Mouse (Mus musculus) forebrain, embryonic 14.5 days (tissue): Measurements from ENCODE around the gene Gnb4. TPM values are rescaled to one million over a fixed set of nuclear protein-coding genes. Genes with fewer than 3 reads are reported as not detected.

Experiments used
- ATAC-seq: fragments of 200-750 bp; cut with Nextera tagmentation; 2 replicates; pipeline ENCODE4 v1.8.0; 2017; ENCODE audit warnings: mild to moderate bottlenecking, moderate library complexity
- DNase-seq: peaks from one replicate; pipeline ENCODE4 v3.0.0-alpha.2; 2015; ENCODE audit warnings: low spot score
- H3K27ac ChIP-seq: fragments of 300-500 bp; sonication (generic); 2 replicates; pipeline ENCODE4 v1.5.1; 2014; ENCODE audit warnings: low read depth, mild to moderate bottlenecking, control low read depth, low read length, moderate library complexity
- H3K27me3 ChIP-seq: fragments of 300-500 bp; sonication (generic); replicated peaks from 2 replicates; pipeline ENCODE4 v1.6.1; 2014; ENCODE audit warnings: low read length, control low read depth, mixed read lengths; ENCODE audit not compliant: control insufficient read depth, insufficient read depth
- H3K36me3 ChIP-seq: fragments of 300-500 bp; sonication (generic); 2 replicates; pipeline ENCODE4 v1.6.1; 2014; ENCODE audit warnings: low read length, control low read depth; ENCODE audit not compliant: control insufficient read depth, insufficient read depth
- H3K4me1 ChIP-seq: fragments of 300-500 bp; sonication (generic); 2 replicates; pipeline ENCODE4 v1.6.1; 2014; ENCODE audit warnings: antibody characterized with exemption, low read length, control low read depth; ENCODE audit not compliant: control insufficient read depth, insufficient read depth
- H3K4me2 ChIP-seq: fragments of 300-500 bp; sonication (generic); 2 replicates; pipeline ENCODE4 v1.6.1; 2014; ENCODE audit warnings: mild to moderate bottlenecking, control low read depth, low read length
- H3K4me3 ChIP-seq: fragments of 300-500 bp; sonication (generic); 2 replicates; pipeline ENCODE4 v1.5.1; 2014; ENCODE audit warnings: low read depth, low read length, control low read depth
- H3K9ac ChIP-seq: fragments of 300-500 bp; sonication (generic); 2 replicates; pipeline ENCODE4 v1.6.1; 2014; ENCODE audit warnings: mild to moderate bottlenecking, low read length, control low read depth, moderate library complexity
- H3K9me3 ChIP-seq: fragments of 300-500 bp; sonication (generic); replicated peaks from 2 replicates; pipeline ENCODE4 v1.6.1; 2016; ENCODE audit warnings: low read length, control low read depth, mixed read lengths; ENCODE audit not compliant: control insufficient read depth
- WGBS: fragments of 180-500 bp; shearing (Covaris S2); extraction: QIAGEN DNeasy Blood & Tissue Kit; methylation state at CpG from one replicate; pipeline ENCODE4 v1.1.7; 2014; 5-methylcytosine and 5-hydroxymethylcytosine counted together
- polyA plus RNA-seq: library from polyadenylated mRNA; unstranded; fragments of >200 nt; fragmentation: Nextera tagmentation; extraction: Ambion mirVana; gene quantifications from 2 replicates; pipeline ENCODE4 v1.2.1, GENCODE M21; 2014

Gene Gnb4
- polyA plus RNA-seq, result 73.0 and 81.5 TPM in 2 replicates

DNA sequence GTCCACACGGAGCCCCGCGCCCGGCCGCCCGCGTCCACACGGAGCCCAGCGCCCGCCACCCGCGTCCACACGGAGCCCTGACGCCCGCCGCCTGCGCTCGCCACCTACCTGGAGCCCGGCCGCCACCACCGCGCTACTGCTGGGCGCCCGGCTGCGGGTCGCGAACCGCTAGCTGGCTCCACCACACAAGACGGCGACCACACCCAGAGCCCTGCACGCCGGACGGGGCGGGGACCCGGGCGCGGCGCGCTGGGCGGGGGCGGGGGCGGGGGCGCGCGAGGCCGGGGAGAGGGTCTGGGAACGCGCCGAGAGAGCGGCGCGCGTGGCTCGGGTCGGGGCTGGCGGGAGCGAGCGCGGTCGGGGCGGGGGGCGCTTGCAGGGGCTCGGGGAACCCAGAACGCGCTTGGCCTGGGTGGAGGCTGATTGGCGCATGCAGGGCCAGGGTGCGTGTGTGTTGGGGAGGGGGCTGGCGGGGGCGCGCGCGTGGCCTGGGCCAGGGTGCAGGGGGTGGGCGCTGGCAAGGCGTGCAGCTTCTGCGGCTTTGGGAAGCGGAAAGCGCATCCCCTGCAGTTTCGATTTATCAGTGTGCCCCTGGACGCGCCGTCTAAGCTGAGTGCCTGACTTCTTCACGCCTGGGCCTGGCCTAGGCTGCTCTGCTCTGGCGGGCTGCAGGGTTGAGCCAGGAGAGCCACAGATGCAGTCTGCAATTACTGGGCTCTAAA lies at the start of gene Gnb4:
Gene Gnb4 (minus strand): TSS at position 255 of the 722 bp plus-strand sequence.
- DNase-seq (peak; percentile 78), ATAC-seq (peak; percentile 93)
- Histone ChIP-seq H3K27me3 (no peaks in the 10 kb centered on the region), H3K4me1 (no peaks in the 10 kb centered on the region), H3K9me3 (no peaks in the 10 kb centered on the region), H3K9ac (peak within 1 kb of the TSS; percentile 71), H3K36me3 (no peaks in the 10 kb centered on the region), H3K27ac (peak within 1 kb of the TSS; percentile 39; the same call in 1 of the 2 replicates), H3K4me2 (peak within 1 kb of the TSS; percentile 52), H3K4me3 (peak within 1 kb of the TSS; percentile 61)
- WGBS, result under 1% methylated on average over 49 of the region's 83 CpGs

GRCm38 (mm10) chr3:32661556-32661930 lies 45.2 kb upstream of the Gnb4 start:
- Histone ChIP-seq H3K4me3 (no peak overlapping the region), H3K9me3 (no peaks in the 10 kb centered on the region), H3K27me3 (no peaks in the 10 kb centered on the region), H3K4me2 (no peak overlapping the region), H3K36me3 (no peaks in the 10 kb centered on the region), H3K9ac (no peak overlapping the region), H3K4me1 (no peaks in the 10 kb centered on the region), H3K27ac (no peak overlapping the region)
- no peak for DNase-seq
- WGBS, result 97% methylated on average over 3 of the region's 3 CpGs
- ATAC-seq, result no peak

DNA sequence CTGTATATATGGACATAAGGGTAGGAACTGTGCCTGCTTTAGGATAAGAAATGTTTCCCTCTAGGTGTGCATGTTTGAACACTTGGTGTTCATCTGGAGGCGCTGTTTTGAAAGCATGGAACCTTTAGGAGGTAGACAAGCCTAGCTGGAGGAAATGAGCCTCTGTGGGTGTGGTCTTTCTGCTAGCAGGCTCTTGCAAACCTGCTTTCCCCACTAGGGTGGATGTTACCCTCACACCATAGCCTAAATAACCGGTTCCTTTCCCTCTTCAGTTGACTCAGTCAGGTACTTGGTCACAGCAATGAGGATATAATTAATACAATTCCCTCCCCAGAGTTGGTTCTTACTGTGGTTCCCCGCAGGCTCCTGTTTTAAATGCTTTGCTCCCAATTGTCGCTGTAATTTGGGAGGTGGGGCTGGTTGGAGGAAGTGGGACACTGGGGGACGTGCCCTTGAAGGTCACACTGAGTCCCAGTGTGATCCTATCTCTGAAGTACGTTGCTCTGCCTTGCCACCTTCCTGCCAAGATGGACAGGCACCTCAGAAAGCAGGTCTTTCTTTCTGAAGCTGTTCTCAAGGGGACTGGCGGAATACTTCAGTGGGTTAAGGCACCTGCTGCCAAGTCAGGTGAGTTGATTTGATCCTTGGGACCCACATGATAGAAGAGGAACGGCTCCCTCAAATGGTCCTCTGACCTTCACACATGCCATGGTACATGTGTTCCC lies 44.6 kb upstream of the Gnb4 start:
- ATAC-seq, result no peak
- H3K27ac ChIP-seq, result no peak overlapping the region

DNA sequence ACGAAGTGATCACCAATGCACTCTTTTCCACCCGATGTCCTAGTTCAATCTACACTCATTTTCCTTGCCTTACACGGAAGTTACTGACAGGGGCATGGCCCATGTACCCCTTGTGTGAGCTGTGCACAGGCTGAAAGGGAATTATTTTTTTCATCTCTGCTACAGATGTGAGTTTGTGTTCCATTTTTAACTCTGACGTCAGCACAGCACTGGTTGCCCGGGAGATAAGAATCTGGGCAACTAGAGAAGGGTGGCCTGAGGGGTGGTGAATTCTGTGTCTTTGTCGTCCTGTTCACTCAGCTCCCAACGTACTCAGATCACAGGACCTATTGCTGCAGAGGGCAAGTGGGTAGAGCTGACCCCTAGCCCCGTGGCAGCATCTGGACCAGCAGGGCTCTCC lies 43.9 kb upstream of the Gnb4 start:
- no peak overlapping the region for H3K4me2 ChIP-seq
- ATAC-seq, result 0 out of 2 replicates have a peak, but pooled peaks have one; percentile 20
- no peaks in the 10 kb centered on the region for H3K9me3 ChIP-seq
- H3K27ac ChIP-seq, result no peak overlapping the region
- no peak overlapping the region for H3K9ac ChIP-seq
- H3K4me3 ChIP-seq, result no peak overlapping the region
- WGBS, result 71% methylated on average over 8 of the region's 8 CpGs
- H3K27me3 ChIP-seq, result no peaks in the 10 kb centered on the region
- no peak for DNase-seq
- H3K36me3 ChIP-seq, result no peaks in the 10 kb centered on the region
- no peaks in the 10 kb centered on the region for H3K4me1 ChIP-seq

More for the DNA sequence above, 44.6 kb upstream of the Gnb4 start:
- no peak overlapping the region for H3K9ac ChIP-seq
- H3K4me2 ChIP-seq, result no peak overlapping the region
- H3K36me3 ChIP-seq, result no peaks in the 10 kb centered on the region
- no peaks in the 10 kb centered on the region for H3K4me1 ChIP-seq
- no peak overlapping the region for H3K4me3 ChIP-seq
- no peaks in the 10 kb centered on the region for H3K9me3 ChIP-seq
- WGBS, result 72% methylated on average over 8 of the region's 8 CpGs
- H3K27me3 ChIP-seq, result no peaks in the 10 kb centered on the region
- DNase-seq, result no peak

DNA sequence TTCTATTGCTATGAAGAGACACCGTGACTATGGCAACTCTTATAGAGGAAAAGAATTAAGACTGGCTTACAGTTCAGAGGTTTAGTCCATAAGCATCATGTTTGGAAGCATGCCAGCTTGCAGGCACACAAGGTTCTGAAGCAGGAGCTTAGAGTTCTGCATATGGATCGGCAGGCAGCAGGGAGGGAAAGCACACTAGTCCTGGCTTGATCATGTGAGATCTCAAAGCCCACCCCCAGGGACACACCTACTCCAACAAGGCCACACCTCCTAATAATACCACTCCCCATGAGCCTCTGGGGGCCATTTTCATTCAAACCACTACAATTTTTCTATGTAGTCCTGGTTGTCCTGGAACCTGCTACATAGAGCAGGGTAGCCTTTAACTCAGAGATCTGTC lies 43.1 kb upstream of the Gnb4 start:
- H3K9ac ChIP-seq, result no peak overlapping the region
- no peaks in the 10 kb centered on the region for H3K36me3 ChIP-seq
- 81% methylated on average over 2 of the region's 2 CpGs for WGBS
- no peak overlapping the region for H3K4me3 ChIP-seq
- no peak overlapping the region for H3K4me2 ChIP-seq
- H3K27me3 ChIP-seq, result no peaks in the 10 kb centered on the region
- H3K4me1 ChIP-seq, result no peaks in the 10 kb centered on the region
- no peak overlapping the region for H3K27ac ChIP-seq
- ATAC-seq, result no peak
- no peaks in the 10 kb centered on the region for H3K9me3 ChIP-seq
- DNase-seq, result no peak

DNA sequence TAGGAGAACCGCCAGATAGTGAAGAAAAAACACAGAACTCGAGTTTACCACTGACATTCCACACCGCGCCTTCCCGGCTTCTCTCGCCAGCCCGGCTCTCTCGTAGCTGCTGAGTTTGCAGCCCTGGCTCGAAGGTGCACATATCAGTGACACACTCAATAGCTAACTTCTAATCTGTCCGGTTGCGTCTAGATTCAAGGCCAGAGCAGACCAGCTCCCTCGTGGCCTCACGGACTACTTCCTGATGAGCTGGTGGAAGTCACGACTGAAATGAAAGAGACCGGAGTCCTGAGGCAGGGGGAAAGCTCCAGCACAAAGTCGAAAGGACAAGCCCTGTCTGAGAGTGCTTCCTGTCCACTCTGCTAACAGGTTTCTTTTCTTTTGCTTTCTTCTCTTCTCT lies 42.4 kb upstream of the Gnb4 start:
- H3K4me2 ChIP-seq, result no peak overlapping the region
- no peaks in the 10 kb centered on the region for H3K9me3 ChIP-seq
- no peak for ATAC-seq

DNA sequence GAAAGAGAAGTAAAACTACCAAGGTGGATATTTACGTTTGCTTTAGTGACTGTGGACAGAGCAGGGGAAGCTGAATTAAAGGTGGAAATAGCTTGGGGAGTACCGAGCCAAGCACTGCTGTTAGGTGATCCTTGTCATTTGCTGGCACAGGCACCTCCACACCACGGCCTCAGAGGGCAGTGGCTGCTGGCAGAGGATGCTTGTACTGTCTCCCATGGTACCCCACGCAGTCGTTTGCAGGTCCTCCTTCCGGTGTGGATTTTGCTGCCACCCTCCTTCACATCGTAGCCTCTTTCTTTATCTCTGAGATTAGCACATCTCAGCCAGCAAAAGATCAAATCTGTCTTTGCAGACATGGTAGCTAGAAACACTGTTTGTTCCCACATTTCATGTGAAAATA lies 42.0 kb upstream of the Gnb4 start:
- Histone ChIP-seq H3K4me1 (no peaks in the 10 kb centered on the region), H3K9me3 (no peaks in the 10 kb centered on the region), H3K27me3 (no peaks in the 10 kb centered on the region), H3K27ac (no peak overlapping the region), H3K36me3 (no peaks in the 10 kb centered on the region), H3K9ac (no peak overlapping the region), H3K4me2 (no peak overlapping the region), H3K4me3 (no peak overlapping the region)
- WGBS, result 77% methylated on average over 7 of the region's 7 CpGs
- no peak for DNase-seq
- ATAC-seq, result no peak

More for the DNA sequence above, 42.4 kb upstream of the Gnb4 start:
- Histone ChIP-seq H3K4me3 (no peak overlapping the region), H3K4me1 (no peaks in the 10 kb centered on the region), H3K27ac (no peak overlapping the region), H3K9ac (no peak overlapping the region), H3K27me3 (no peaks in the 10 kb centered on the region), H3K36me3 (no peaks in the 10 kb centered on the region)
- WGBS, result 87% methylated on average over 16 of the region's 16 CpGs
- no peak for DNase-seq

DNA sequence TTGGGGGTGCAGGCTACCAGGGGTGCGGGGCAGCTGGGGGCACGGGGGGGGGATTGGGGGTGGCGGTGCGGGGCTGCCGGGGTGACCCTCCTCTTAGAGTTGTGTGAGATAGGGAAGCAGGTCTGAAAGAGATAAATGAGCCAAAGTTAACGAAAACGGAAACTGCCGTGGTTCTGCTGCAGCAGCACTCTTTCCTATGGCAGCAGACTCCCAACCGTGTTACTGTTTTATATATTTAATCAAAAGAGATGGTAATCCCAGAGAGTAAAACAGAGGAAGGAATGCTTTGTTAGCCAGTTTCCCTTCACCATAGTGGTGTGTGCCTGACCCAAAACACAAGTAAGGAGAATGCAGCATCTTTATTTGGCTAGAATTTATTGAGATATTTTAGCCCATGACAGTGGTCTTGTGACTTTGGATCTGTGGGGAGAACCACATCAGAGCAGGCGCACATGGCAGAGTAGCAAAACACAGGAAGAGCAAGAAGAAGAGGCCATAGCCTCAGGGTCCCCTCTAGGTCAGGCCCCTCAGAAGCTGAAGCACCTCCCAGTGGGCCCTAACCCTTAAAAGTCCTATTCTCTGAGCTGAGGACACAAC lies 40.1 kb upstream of the Gnb4 start:
- no peak for ATAC-seq
- Histone ChIP-seq H3K36me3 (no peaks in the 10 kb centered on the region), H3K9me3 (no peaks in the 10 kb centered on the region), H3K4me3 (no peak overlapping the region), H3K9ac (no peak overlapping the region), H3K4me2 (no peak overlapping the region), H3K27me3 (no peaks in the 10 kb centered on the region), H3K4me1 (no peaks in the 10 kb centered on the region), H3K27ac (no peak overlapping the region)
- 77% methylated on average over 10 of the region's 10 CpGs for WGBS
- no peak for DNase-seq

GRCm38 (mm10) chr3:32655994-32656393 lies 39.6 kb upstream of the Gnb4 start:
- Histone ChIP-seq H3K4me3 (no peak overlapping the region), H3K27ac (no peak overlapping the region), H3K36me3 (no peaks in the 10 kb centered on the region), H3K4me1 (no peaks in the 10 kb centered on the region), H3K9ac (no peak overlapping the region), H3K4me2 (no peak overlapping the region), H3K9me3 (no peaks in the 10 kb centered on the region), H3K27me3 (no peaks in the 10 kb centered on the region)
- DNase-seq, result no peak
- ATAC-seq, result no peak
- 91% methylated on average over 4 of the region's 4 CpGs for WGBS
